In the genomic region with DNA sequence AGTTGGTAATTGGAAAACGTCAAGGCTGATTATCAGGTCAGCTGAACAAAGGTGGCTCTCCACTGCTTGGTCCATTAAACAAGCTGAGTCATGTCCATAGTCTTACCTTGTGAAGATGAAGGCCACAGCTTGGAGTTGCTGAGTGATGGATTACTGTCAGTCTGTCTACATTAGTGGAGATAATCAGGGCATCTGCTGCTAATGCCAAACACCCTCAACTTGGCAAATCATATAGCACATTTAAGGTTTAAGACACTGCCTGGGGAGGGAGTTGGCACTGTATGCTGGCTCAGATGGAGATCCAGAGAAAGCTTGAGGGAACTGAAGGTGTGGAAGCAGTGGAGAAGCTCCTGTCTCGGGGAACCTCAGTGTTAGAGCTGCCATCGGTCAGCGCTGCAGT, we compare ENCODE assay signal across 24 mouse cellular contexts.
"Had no signal": no experiment of that assay in that cellular context is flagged by ENCODE, and none has a peak within 500 bp of the region (broad histone marks: within the 10 kb centered on the region; RNA-seq: fewer than 3 reads in every experiment).

No protein-coding gene starts in this region.

- ATAC-seq: inflammation-experienced regulatory T-cells, adult 6 months; intestine, embryonic 15.5 days; intestine, postnatal 0 days; liver, embryonic 12.5 days had no signal

- H3K9me3 ChIP-seq: heart, embryonic 10.5 days; heart, embryonic 12.5 days; hindbrain, embryonic 10.5 days; hindbrain, embryonic 13.5 days; hindbrain, embryonic 15.5 days; intestine, embryonic 15.5 days; limb, embryonic 13.5 days; limb, embryonic 15.5 days; liver, embryonic 12.5 days had no signal

- H3K27me3 ChIP-seq: heart, embryonic 12.5 days; hindbrain, embryonic 13.5 days; hindbrain, embryonic 15.5 days; intestine, embryonic 15.5 days; limb, embryonic 13.5 days; limb, embryonic 15.5 days; liver, embryonic 12.5 days had no signal

- H3K36me3 ChIP-seq: intestine, embryonic 15.5 days had no signal

- H3K9ac ChIP-seq: heart, embryonic 12.5 days; hindbrain, embryonic 13.5 days; hindbrain, embryonic 15.5 days; intestine, embryonic 15.5 days; limb, embryonic 13.5 days; limb, embryonic 15.5 days; liver, embryonic 12.5 days had no signal

- H3K4me2 ChIP-seq: heart, embryonic 12.5 days; hindbrain, embryonic 13.5 days; hindbrain, embryonic 15.5 days; intestine, embryonic 15.5 days; limb, embryonic 13.5 days; limb, embryonic 15.5 days; liver, embryonic 12.5 days had no signal

- H3K4me3 ChIP-seq: heart, embryonic 10.5 days; heart, embryonic 12.5 days; hindbrain, embryonic 10.5 days; hindbrain, embryonic 13.5 days; hindbrain, embryonic 15.5 days; intestine, embryonic 15.5 days; limb, embryonic 13.5 days; limb, embryonic 15.5 days; liver, embryonic 12.5 days had no signal

- H3K27ac ChIP-seq: heart, embryonic 10.5 days; hindbrain, embryonic 10.5 days; hindbrain, embryonic 13.5 days; hindbrain, embryonic 15.5 days; intestine, embryonic 15.5 days; kidney, postnatal 0 days; limb, embryonic 13.5 days; limb, embryonic 15.5 days; liver, embryonic 12.5 days had no signal

- H3K4me1 ChIP-seq: heart, embryonic 10.5 days; heart, embryonic 12.5 days; hindbrain, embryonic 10.5 days; hindbrain, embryonic 13.5 days; hindbrain, embryonic 15.5 days; intestine, embryonic 15.5 days; limb, embryonic 13.5 days; limb, embryonic 15.5 days; liver, embryonic 12.5 days had no signal

- DNase-seq: gastrocnemius, postnatal 14 days; gastrocnemius, postnatal 36 days; heart, adult 18-20 months; heart, postnatal 10 days; heart, postnatal 4 days; kidney, adult 18-20 months; kidney, adult 8-10 months; kidney, postnatal 14 days; kidney, postnatal 36 days; layer of hippocampus, adult 9-11 months; layer of hippocampus, postnatal 36 days; left cerebral cortex, postnatal 4 days had no signal
